Mouse (Mus musculus): ENCODE results near the gene Olfr1368. TPM values are rescaled to one million over a fixed set of nuclear protein-coding genes. Genes with fewer than 3 reads are reported as not detected.

Gene Olfr1368
- polyA plus RNA-seq, 1 experiment from 2014 or later = not detected

DNA sequence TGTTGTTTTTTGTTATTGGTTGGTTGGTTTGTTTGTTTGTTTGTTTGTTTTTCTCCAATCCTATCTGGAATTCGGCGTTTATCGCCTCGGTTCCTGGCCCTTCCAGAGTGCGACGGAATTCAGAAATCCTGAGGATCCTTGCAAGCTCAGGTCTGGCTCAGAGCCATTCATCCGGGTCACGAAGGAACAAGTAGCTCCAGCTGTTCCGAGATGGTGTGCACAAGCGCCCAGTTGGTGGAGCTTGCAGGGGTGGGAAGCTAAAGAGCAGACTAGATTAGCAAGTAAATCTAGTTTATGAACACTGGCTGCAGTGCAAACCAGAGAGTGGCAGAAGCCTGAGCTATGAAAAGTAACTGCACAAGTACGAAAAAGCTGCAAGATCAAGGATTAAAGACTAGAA, 27.4 kb upstream of the Olfr1368 start:
- Histone ChIP-seq H3K27me3 (no peaks in the 10 kb centered on the region), H3K9ac (0 out of 2 replicates have a peak overlapping the region, but pooled peaks have one; percentile 2)

DNA sequence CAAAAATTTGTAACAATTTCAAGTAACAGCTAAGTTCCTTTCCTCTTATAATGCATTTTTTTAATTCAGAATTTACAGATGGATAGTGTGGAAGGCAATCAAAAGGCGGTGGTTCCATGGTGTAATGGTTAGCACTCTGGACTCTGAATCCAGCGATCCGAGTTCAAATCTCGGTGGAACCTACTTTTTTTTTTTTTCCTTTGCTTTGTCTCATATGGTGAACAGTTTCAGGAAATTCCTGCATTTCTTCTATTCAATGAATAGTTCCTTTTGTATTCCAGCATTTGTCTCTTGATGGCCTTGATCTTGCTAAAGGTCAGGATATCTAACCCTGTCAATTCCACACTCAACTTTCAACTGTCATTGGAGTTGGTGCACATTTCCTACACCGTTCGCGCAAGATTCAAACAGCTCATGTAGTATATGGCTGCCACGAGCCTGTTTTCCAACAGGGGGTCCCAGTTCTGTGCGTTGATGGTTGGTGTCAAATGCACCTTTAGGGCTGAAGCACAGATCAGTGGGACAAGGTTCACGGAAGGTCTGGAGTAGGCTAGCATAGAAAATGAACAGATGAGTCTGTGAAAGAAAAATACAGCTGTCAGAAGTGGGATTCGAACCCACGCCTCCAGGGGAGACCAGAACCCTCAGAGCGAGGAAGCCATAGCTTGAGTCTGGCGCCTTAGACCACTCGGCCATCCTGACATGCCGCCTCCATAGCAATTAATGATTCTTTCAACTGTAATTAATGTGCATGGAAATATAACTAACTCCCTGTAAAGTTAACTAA, 26.8 kb upstream of the Olfr1368 start:
- Histone ChIP-seq H3K36me3 (no peaks in the 10 kb centered on the region), H3K27me3 (no peaks in the 10 kb centered on the region), H3K4me2 (replicated peaks) (peak overlapping the region; percentile 63), H3K4me1 (peaks cover 12% of the 10 kb centered on the region), H3K4me3 (replicated peaks) (peak overlapping the region; percentile 58), H3K27ac (replicated peaks) (peak overlapping the region; percentile 65), H3K9me3 (replicated peaks) (no peaks in the 10 kb centered on the region), H3K9ac (no peak overlapping the region)
- ATAC-seq (ENCODE audit: insufficient number of reproducible peaks, low FRiP score, low TSS enrichment, low read depth) = peak; percentile 66
- WGBS = 2% methylated on average over 16 of the region's 16 CpGs

More for the DNA sequence above, 27.4 kb upstream of the Olfr1368 start:
- WGBS = under 1% methylated on average over 11 of the region's 11 CpGs
- H3K9me3 ChIP-seq (replicated peaks) = no peaks in the 10 kb centered on the region
- peak overlapping the region; percentile 65 for H3K27ac ChIP-seq (replicated peaks)
- H3K36me3 ChIP-seq = no peaks in the 10 kb centered on the region
- H3K4me2 ChIP-seq (replicated peaks) = peak overlapping the region; percentile 63
- H3K4me1 ChIP-seq = peaks cover 12% of the 10 kb centered on the region
- H3K4me3 ChIP-seq (replicated peaks) = peak overlapping the region; percentile 58
- ATAC-seq (ENCODE audit: insufficient number of reproducible peaks, low FRiP score, low TSS enrichment, low read depth) = peak; percentile 77

DNA sequence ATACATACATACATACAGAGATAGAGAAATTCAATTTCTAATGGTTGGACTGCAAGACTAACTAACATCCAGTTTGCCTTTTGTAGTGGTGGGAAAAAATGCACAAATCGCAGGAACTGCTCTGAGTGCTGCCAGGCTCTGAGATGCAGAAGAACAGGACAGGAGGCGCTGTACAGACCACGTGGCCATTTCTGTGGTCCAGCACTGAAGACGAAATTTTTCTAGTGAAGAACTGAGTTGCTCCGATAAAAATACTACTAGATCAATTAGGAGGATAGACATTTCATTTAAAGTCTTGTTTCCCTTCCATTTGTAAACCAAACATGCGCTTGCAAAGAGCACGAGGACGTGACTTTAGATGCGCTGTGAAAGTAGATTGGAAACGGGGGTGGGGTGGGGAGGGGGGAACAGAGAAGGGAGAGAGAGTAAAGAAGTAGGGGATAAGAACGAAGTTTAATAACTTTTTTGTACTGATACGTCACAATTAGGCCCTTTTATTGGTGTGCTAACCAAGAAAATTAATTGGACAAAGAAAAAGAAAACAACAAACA, 26.0 kb upstream of the Olfr1368 start:
- Histone ChIP-seq H3K27ac (replicated peaks) (0 out of 2 replicates have a peak overlapping the region, but pooled peaks have one; percentile 34), H3K27me3 (no peaks in the 10 kb centered on the region), H3K9me3 (replicated peaks) (no peaks in the 10 kb centered on the region), H3K4me1 (peaks cover 12% of the 10 kb centered on the region), H3K9ac (no peak overlapping the region), H3K4me2 (replicated peaks) (peak overlapping the region; percentile 63), H3K36me3 (no peaks in the 10 kb centered on the region), H3K4me3 (replicated peaks) (peak overlapping the region; percentile 58)
- WGBS = 2% methylated on average over 12 of the region's 12 CpGs
- ATAC-seq (ENCODE audit: insufficient number of reproducible peaks, low FRiP score, low TSS enrichment, low read depth) = no peak

- no peak overlapping the region for H3K27ac ChIP-seq (replicated peaks)
- no peak for ATAC-seq (ENCODE audit: insufficient number of reproducible peaks, low FRiP score, low TSS enrichment, low read depth)
- no peak overlapping the region for H3K9ac ChIP-seq
- peak overlapping the region; percentile 63 for H3K4me2 ChIP-seq (replicated peaks)
- H3K27me3 ChIP-seq = no peaks in the 10 kb centered on the region
- no peaks in the 10 kb centered on the region for H3K9me3 ChIP-seq (replicated peaks)
- no peaks in the 10 kb centered on the region for H3K36me3 ChIP-seq
- WGBS = 5% methylated on average over 15 of the region's 15 CpGs
- H3K4me1 ChIP-seq = peaks cover 12% of the 10 kb centered on the region
- H3K4me3 ChIP-seq (replicated peaks) = peak overlapping the region; percentile 58
These were observed 25.5 kb upstream of the Olfr1368 start for GRCm38 (mm10) chr13:21171156-21171530.

GRCm38 (mm10) chr13:21170431-21171155, 24.9 kb upstream of the Olfr1368 start:
- Histone ChIP-seq H3K4me2 (replicated peaks) (peak overlapping the region; percentile 87), H3K9ac (no peak overlapping the region), H3K27me3 (no peaks in the 10 kb centered on the region), H3K4me3 (replicated peaks) (peak overlapping the region; percentile 58), H3K9me3 (replicated peaks) (no peaks in the 10 kb centered on the region), H3K27ac (replicated peaks) (no peak overlapping the region), H3K36me3 (no peaks in the 10 kb centered on the region), H3K4me1 (peaks cover 12% of the 10 kb centered on the region)
- ATAC-seq (ENCODE audit: insufficient number of reproducible peaks, low FRiP score, low TSS enrichment, low read depth) = no peak
- 40% methylated on average over 17 of the region's 17 CpGs for WGBS

GRCm38 (mm10) chr13:21169657-21170430, 24.2 kb upstream of the Olfr1368 start:
- Histone ChIP-seq H3K36me3 (no peaks in the 10 kb centered on the region), H3K27ac (replicated peaks) (peak overlapping the region; percentile 76), H3K4me3 (replicated peaks) (peak overlapping the region; percentile 58), H3K4me2 (replicated peaks) (peak overlapping the region; percentile 87), H3K27me3 (no peaks in the 10 kb centered on the region), H3K9ac (no peak overlapping the region), H3K4me1 (peaks cover 12% of the 10 kb centered on the region), H3K9me3 (replicated peaks) (no peaks in the 10 kb centered on the region)
- ATAC-seq (ENCODE audit: insufficient number of reproducible peaks, low FRiP score, low TSS enrichment, low read depth) = peak; percentile 83
- under 1% methylated on average over 39 of the region's 39 CpGs for WGBS

- H3K27ac ChIP-seq (replicated peaks) = no peak overlapping the region; the same call in 1 of the 2 replicates
- no peaks in the 10 kb centered on the region for H3K27me3 ChIP-seq
- ATAC-seq (ENCODE audit: insufficient number of reproducible peaks, low FRiP score, low TSS enrichment, low read depth) = no peak
- H3K9me3 ChIP-seq (replicated peaks) = no peaks in the 10 kb centered on the region
- H3K4me1 ChIP-seq = peaks cover 12% of the 10 kb centered on the region
- H3K36me3 ChIP-seq = no peaks in the 10 kb centered on the region
- H3K4me3 ChIP-seq (replicated peaks) = peak overlapping the region; percentile 58
- H3K9ac ChIP-seq = 0 out of 2 replicates have a peak overlapping the region, but pooled peaks have one; percentile 9
- peak overlapping the region; percentile 87 for H3K4me2 ChIP-seq (replicated peaks)
- 2% methylated on average over 14 of the region's 14 CpGs for WGBS
These were observed 23.5 kb upstream of the Olfr1368 start for GRCm38 (mm10) chr13:21169121-21169656.

DNA sequence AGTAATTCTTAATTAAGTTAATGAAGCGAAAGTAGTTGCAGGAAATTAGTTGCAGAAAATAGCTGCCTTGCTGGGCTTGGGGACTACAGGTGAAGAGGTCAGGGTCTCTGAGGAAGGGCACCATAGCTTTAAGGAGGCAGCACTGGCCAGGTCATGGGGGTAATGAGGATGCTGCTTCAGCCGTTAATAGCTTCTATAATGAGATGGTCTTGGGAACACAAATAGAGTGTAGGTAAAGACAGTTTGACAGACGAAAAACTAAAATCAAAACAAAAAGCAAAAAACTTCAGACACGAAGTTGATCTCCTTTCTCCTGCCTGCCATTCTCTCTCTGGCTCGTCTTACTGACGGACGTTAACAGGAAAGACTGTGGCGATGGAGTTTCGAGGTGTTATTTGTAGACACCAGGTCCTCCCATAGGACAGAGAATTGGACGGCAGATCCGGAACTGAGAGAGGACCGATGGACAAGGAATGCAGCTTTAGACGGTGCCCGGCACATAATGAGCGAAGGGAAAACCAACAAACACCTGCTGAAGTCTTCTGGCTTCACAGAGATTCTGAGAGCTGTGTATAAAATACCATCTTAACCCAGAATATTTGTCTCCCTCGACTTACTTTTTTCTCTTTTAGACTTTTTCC, 22.8 kb upstream of the Olfr1368 start:
- Histone ChIP-seq H3K4me2 (replicated peaks) (peak overlapping the region; percentile 87), H3K36me3 (no peaks in the 10 kb centered on the region), H3K9ac (peak overlapping the region; percentile 31), H3K4me1 (peaks cover 12% of the 10 kb centered on the region), H3K27ac (replicated peaks) (peak overlapping the region; percentile 61), H3K9me3 (replicated peaks) (no peaks in the 10 kb centered on the region), H3K27me3 (no peaks in the 10 kb centered on the region), H3K4me3 (replicated peaks) (peak overlapping the region; percentile 58)
- under 1% methylated on average over 16 of the region's 16 CpGs for WGBS
- ATAC-seq (ENCODE audit: insufficient number of reproducible peaks, low FRiP score, low TSS enrichment, low read depth) = no peak

GRCm38 (mm10) chr13:21167910-21168300, 22.2 kb upstream of the Olfr1368 start:
- H3K27ac ChIP-seq (replicated peaks) = peak overlapping the region; percentile 75
- H3K4me1 ChIP-seq = peaks cover 12% of the 10 kb centered on the region
- peak overlapping the region; percentile 87 for H3K4me2 ChIP-seq (replicated peaks)
- no peak overlapping the region for H3K9ac ChIP-seq
- H3K4me3 ChIP-seq (replicated peaks) = peak overlapping the region; percentile 58
- under 1% methylated on average over 8 of the region's 8 CpGs for WGBS
- no peaks in the 10 kb centered on the region for H3K27me3 ChIP-seq
- H3K9me3 ChIP-seq (replicated peaks) = no peaks in the 10 kb centered on the region
- H3K36me3 ChIP-seq = no peaks in the 10 kb centered on the region
- no peak for ATAC-seq (ENCODE audit: insufficient number of reproducible peaks, low FRiP score, low TSS enrichment, low read depth)
